Mouse (Mus musculus): ENCODE data around the gene Kdr.
"Not testable (repeated sequence)": the region's sequence is repeated elsewhere in the genome, so short reads cannot be mapped to it uniquely, and the experiment has no call there.

Kdr gene

DNA sequence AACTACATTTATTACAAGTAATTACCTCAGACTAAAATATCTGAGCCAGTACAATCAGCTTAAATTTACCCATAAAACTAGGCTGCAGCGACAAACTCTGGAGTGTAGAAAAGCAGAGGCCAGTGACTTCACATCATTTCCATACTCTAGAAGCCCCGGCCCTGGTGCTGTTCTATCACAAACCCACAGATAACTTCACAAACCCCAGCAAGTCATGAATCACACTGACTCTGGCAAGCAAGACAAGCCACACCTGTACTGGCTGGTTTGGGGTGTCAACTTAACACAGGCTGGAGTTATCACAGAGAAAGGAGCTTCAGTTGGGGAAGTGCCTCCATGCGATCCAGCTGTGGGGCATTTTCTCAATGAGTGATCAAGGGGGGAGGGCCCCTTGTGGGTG lies 18.4 kb downstream of the Kdr start:
- no peak for DNase-seq (ENCODE audit: low spot score)

- DNase-seq (ENCODE audit: low spot score) = no peak
These were observed 21.7 kb downstream of the Kdr start for GRCm38 (mm10) chr5:75956526-75956925.

GRCm38 (mm10) chr5:75955876-75956275 lies 22.4 kb downstream of the Kdr start:
- no peak for DNase-seq (ENCODE audit: low spot score)

- no peak for DNase-seq (ENCODE audit: low spot score)
These were observed 23.4 kb downstream of the Kdr start for GRCm38 (mm10) chr5:75954778-75955330.

GRCm38 (mm10) chr5:75954218-75954617 lies 24.0 kb downstream of the Kdr start:
- DNase-seq (ENCODE audit: low spot score) = no peak

DNA sequence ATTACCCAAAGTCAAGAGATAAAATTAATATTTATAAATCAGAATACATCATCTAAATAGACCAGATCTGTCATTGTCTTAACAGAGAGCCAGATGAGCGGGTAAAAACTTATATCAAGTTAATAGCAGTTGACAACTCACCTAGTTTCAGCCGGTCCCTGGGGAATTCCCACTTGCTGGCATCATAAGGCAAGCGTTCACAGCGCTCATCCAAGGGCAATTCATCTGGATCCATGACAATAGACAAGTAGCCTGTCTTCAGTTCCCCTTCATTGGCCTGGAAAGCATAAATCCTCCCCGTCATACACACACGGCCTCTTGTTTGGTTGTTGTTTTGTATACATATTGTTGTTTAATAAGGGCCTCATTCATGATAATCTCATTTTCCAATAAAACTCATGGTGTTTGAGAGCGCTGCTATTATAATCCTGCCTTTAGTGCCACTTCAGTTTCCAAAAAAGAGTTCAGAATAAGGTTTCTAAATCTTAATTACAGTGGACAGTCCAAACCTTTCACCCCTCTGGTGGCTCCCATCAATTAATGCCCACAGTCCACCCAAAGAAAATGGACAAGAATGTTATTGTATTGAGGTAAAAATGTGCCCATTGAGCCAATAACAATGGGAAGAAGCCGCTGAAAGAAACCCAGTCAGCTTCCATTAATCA lies 26.0 kb downstream of the Kdr start:
- no peak for DNase-seq (ENCODE audit: low spot score)

DNA sequence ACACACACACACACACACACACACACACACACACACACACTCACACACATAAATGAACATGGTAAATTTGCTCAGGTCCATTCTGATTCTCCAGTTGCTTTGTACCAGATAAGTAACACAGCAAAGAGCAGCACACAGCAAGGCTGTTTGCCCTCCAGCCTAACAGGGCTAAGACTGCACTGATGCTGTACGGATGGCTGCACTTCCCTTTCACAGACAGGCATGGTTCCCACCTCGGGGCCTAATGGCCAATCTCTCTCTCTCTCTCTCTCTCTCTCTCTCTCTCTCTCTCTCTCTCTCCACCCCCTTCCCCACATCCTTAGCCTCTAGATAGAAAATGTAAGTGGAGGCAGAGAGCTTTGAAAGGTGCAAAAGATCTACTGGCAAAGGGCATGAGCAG lies 27.4 kb downstream of the Kdr start:
- DNase-seq (ENCODE audit: low spot score) = no peak

GRCm38 (mm10) chr5:75945394-75945793 lies 32.9 kb downstream of the Kdr start:
- no peak for DNase-seq (ENCODE audit: low spot score)

- DNase-seq (ENCODE audit: low spot score) = no peak
These were observed 35.0 kb downstream of the Kdr start for GRCm38 (mm10) chr5:75943301-75943700.

- DNase-seq (ENCODE audit: low spot score) = no peak
These were observed 36.3 kb downstream of the Kdr start for GRCm38 (mm10) chr5:75941775-75942580.

GRCm38 (mm10) chr5:75939144-75939732 lies 39.0 kb downstream of the Kdr start:
- no peak for DNase-seq (ENCODE audit: low spot score)

- DNase-seq (ENCODE audit: low spot score) = no peak
These were observed 40.2 kb downstream of the Kdr start for GRCm38 (mm10) chr5:75938012-75938411.

- DNase-seq (ENCODE audit: low spot score) = no peak
These were observed 42.0 kb downstream of the Kdr start for GRCm38 (mm10) chr5:75936223-75936622.

- no peak for DNase-seq (ENCODE audit: low spot score)
These were observed 43.0 kb downstream of the Kdr start for GRCm38 (mm10) chr5:75935225-75935624.

- DNase-seq (ENCODE audit: low spot score) = no peak
These were observed 44.1 kb downstream of the Kdr start for GRCm38 (mm10) chr5:75934201-75934600.

GRCm38 (mm10) chr5:75933521-75934044 lies 44.7 kb downstream of the Kdr start:
- DNase-seq (ENCODE audit: low spot score) = peak; percentile 44

DNA sequence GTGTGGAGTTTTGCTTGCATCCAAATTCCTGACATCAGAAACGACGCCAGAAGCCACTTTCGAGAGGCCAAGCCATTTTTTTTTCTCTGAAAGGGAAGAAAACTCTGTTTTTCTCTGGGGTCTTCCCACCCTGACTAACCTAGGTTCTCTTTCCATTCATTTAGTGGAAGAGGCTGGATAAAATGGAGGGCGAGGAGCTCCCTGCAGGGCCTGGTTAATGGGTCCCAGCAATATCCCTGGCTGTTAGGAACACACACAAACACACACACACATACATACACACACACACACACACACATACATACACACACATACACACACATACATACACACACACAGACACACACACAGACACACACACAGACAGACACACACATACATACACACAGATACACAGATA lies 46.8 kb downstream of the Kdr start:
- DNase-seq (ENCODE audit: low spot score) = not testable (repeated sequence)

GRCm38 (mm10) chr5:75929960-75930359 lies 48.3 kb downstream of the Kdr start:
- no peak for DNase-seq (ENCODE audit: low spot score)

DNA sequence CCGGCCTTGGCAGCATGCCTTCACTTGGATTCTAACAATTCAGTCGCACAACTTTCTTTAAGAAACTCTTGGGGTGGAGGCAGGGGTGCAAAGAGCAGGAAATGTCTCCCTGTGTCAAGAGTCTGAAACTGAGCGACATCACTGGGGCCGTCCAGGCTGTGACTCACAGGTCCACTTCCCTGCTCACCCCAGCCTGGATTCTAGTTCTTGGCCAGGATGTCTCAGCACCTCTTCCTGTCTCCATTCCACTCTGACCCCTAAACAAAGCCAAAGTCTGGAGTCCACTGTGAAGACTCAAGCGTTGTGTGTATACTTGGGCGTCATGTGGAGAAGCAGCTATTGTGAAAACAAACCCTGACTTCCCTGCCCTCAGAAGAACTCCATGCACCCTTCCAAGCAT lies 55.6 kb downstream of the Kdr start:
- DNase-seq (ENCODE audit: low spot score) = no peak

DNA sequence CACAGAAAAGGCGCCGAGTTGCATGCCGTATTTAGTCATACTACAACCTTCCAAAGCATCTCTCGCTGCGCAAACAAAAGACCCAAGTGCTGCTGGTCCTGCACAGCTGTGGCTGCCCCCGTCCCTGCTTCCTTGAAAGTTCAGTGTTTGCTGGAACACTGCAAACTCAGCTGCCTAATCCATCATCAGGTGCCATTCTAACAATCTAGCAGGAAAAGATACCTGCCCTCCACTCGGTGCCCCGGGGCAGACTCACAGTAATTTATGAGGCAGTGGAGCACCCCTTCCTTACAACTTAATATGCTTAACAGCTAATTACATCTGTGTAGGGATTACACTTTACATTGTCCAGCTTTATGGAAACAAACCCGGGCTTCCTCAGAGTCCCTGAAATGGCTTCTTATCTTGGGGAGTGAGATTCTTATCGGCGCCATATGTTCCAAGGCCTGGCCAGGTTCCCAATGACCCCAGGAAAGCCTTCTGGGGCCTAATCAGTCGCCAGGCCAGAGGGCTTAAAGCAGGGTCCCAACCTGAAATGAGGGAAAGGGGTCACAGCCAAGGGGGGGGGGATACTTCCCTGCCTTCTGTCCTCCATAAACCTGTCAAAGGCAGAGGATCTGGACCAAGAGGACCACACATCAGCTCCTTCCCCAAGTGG lies 56.4 kb downstream of the Kdr start:
- no peak for DNase-seq (ENCODE audit: low spot score)

GRCm38 (mm10) chr5:75919601-75920000 lies 58.7 kb downstream of the Kdr start:
- DNase-seq (ENCODE audit: low spot score) = no peak

- no peak for DNase-seq (ENCODE audit: low spot score)
These were observed 60.1 kb downstream of the Kdr start for GRCm38 (mm10) chr5:75918139-75918538.
